Mouse (Mus musculus) midbrain, embryonic 15.5 days (tissue): ENCODE results near the gene BC067074. TPM values are rescaled to one million over a fixed set of nuclear protein-coding genes. Genes with fewer than 3 reads are reported as not detected.

Experiments
- ATAC-seq: fragments of 200-750 bp; cut with Nextera tagmentation; replicated peaks from 2 replicates; pipeline ENCODE4 v1.8.0; 2017; ENCODE audit warnings: moderate TSS enrichment
- H3K27ac ChIP-seq: fragments of 300-500 bp; sonication (generic); 2 replicates; pipeline ENCODE4 v1.5.1; 2015; ENCODE audit warnings: mild to moderate bottlenecking, inconsistent platforms
- H3K27me3 ChIP-seq: fragments of 300-500 bp; sonication (generic); replicated peaks from 2 replicates; pipeline ENCODE4 v1.6.1; 2015; ENCODE audit warnings: inconsistent platforms
- H3K36me3 ChIP-seq: fragments of 300-500 bp; sonication (generic); replicated peaks from 2 replicates; pipeline ENCODE4 v1.6.1; 2015; ENCODE audit warnings: inconsistent platforms
- H3K4me1 ChIP-seq: fragments of 300-500 bp; sonication (generic); 2 replicates; pipeline ENCODE4 v1.6.1; 2015; ENCODE audit warnings: inconsistent platforms
- H3K4me2 ChIP-seq: fragments of 300-500 bp; sonication (generic); 2 replicates; pipeline ENCODE4 v1.6.1; 2015; ENCODE audit warnings: inconsistent platforms, mild to moderate bottlenecking, moderate library complexity
- H3K4me3 ChIP-seq: fragments of 300-500 bp; sonication (generic); 2 replicates; pipeline ENCODE4 v1.5.1; 2015; ENCODE audit warnings: mild to moderate bottlenecking, inconsistent platforms
- H3K9ac ChIP-seq: fragments of 300-500 bp; sonication (generic); 2 replicates; pipeline ENCODE4 v1.6.1; 2015; ENCODE audit warnings: mild to moderate bottlenecking, inconsistent platforms
- H3K9me3 ChIP-seq: fragments of 300-500 bp; sonication (generic); 2 replicates; pipeline ENCODE4 v1.6.1; 2016; ENCODE audit warnings: inconsistent platforms
- WGBS: fragments of 180-500 bp; shearing (Covaris S2); methylation state at CpG from one replicate; pipeline ENCODE4 v1.1.7; 2015; ENCODE audit warnings: mixed read lengths; 5-methylcytosine and 5-hydroxymethylcytosine counted together
- polyA plus RNA-seq: library from polyadenylated mRNA; unstranded; fragments of >200 nt; fragmentation: Nextera tagmentation; extraction: Ambion mirVana; gene quantifications from 2 replicates; pipeline ENCODE4 v1.2.1, GENCODE M21; 2015

Gene BC067074
- polyA plus RNA-seq, 1 experiment from 2014 or later = 0.77 TPM

DNA sequence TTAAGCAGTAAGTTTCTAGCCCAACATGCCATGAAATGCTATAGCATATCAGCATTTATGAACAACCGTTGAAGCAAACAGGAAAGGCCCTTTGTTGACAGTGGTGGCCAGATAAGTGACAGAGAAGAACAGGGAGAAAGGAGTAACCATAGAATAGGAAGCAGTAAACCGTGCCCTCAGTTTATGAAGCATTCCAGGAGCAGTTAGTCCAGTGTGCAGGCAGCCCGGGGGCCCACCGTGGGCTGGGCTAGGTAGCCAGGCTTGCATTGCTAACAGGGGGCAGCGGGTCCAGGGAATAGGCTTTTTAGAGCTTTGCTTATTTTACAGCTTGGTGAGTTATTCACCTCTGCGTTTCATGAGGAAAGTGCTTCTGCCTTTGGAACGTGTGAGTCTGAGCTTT lies 39.3 kb downstream of the BC067074 start:
- no peak for ATAC-seq
- 80% methylated on average over 7 of the region's 7 CpGs for WGBS
- no peaks in the 10 kb centered on the region for H3K36me3 ChIP-seq
- H3K9me3 ChIP-seq = no peaks in the 10 kb centered on the region
- no peak overlapping the region for H3K4me2 ChIP-seq
- no peak overlapping the region for H3K9ac ChIP-seq
- H3K27me3 ChIP-seq = no peaks in the 10 kb centered on the region
- no peak overlapping the region for H3K27ac ChIP-seq
- H3K4me3 ChIP-seq = no peak overlapping the region
- H3K4me1 ChIP-seq = no peaks in the 10 kb centered on the region

DNA sequence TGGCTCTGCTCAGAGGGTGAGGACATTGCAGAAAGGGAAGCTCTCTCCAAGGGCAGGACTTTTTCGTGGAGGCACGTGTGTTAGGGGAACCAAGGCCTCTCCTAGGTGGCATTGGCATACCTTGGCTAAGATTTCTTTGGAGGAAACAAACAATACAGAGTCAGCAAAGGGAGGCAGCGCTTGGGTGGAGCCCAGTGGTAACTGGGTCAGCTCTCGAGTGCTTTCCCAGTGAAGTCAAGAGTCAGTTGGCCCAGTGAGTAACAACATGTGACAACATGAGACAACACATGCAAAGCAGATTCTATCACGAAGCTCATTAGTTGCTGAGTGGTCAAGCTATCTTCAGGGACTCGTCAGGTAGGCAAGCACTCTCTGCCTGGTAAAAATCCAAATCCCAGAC lies 40.4 kb downstream of the BC067074 start:
- H3K9me3 ChIP-seq = no peaks in the 10 kb centered on the region
- H3K36me3 ChIP-seq = no peaks in the 10 kb centered on the region
- H3K27me3 ChIP-seq = no peaks in the 10 kb centered on the region
- no peak for ATAC-seq
- WGBS = 89% methylated on average over 6 of the region's 6 CpGs
- H3K27ac ChIP-seq = no peak overlapping the region
- no peak overlapping the region for H3K4me3 ChIP-seq
- no peak overlapping the region for H3K9ac ChIP-seq
- H3K4me2 ChIP-seq = no peak overlapping the region
- no peaks in the 10 kb centered on the region for H3K4me1 ChIP-seq

DNA sequence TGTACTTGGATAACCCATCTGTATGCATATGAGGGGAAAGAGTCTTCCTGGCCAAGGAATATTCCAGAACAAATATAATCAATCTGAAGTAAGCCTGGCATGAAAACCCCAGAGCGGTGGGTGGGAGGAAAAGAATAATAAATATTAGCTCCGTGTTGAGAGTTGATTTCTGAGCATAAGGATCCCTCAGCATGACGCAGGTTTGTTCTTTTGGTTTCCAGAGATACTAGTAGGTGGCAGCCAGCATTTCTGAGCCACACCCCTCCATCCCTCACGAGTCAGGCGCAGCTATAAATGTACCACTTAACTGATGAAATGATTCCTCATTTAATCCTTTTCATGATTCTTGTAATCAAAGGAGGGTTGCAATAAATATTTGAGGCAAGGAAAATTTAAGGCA lies 41.0 kb downstream of the BC067074 start:
- Histone ChIP-seq H3K9me3 (no peaks in the 10 kb centered on the region), H3K27ac (no peak overlapping the region), H3K9ac (no peak overlapping the region), H3K4me1 (no peaks in the 10 kb centered on the region), H3K27me3 (no peaks in the 10 kb centered on the region), H3K4me3 (no peak overlapping the region), H3K4me2 (no peak overlapping the region), H3K36me3 (no peaks in the 10 kb centered on the region)
- no peak for ATAC-seq
- WGBS = 83% methylated on average over 5 of the region's 5 CpGs

DNA sequence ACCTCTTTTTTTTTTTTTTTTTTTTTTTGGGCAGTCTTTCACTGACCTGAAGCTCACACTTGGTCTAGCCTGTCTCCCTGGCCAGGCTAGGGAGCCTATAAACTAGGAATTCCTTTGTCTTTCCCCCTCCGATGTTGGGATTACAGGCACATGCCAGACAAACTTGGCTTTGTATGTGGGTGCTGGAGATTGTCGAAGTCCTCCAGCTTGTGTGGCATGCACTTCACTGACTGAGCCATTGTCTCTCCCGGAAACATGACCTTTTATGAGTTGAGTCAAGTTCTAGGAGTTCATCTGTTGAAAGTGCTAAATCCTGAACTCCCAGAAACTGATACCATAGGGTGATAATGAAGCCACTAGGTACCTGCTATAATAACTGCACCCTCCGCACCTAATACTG lies 41.8 kb downstream of the BC067074 start:
- H3K4me2 ChIP-seq = no peak overlapping the region
- H3K27me3 ChIP-seq = no peaks in the 10 kb centered on the region
- no peak overlapping the region for H3K4me3 ChIP-seq
- no peaks in the 10 kb centered on the region for H3K9me3 ChIP-seq
- H3K27ac ChIP-seq = no peak overlapping the region
- 81% methylated on average over 4 of the region's 4 CpGs for WGBS
- no peaks in the 10 kb centered on the region for H3K36me3 ChIP-seq
- H3K4me1 ChIP-seq = no peaks in the 10 kb centered on the region
- no peak for ATAC-seq
- no peak overlapping the region for H3K9ac ChIP-seq

GRCm38 (mm10) chr13:113337223-113337858 lies 44.4 kb downstream of the BC067074 start:
- no peaks in the 10 kb centered on the region for H3K27me3 ChIP-seq

DNA sequence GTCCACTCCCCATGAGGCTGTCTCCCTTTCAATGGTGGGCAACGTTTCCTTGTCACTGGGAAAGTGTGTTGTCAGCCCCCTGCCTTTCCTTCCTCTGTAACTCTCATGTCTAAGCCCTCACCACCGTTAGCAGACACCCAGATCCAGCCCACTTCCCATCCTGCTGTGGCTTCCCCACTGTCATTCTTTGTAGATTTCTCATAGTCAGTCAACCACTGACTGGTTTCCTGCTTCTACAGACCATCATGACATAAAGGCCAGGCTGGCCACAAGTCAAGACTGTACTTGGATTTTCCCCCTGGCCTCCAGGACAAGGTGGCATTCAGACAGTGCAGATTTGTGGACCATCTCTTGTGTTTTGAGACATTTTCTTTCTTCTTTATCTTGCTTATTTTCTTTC lies 47.7 kb downstream of the BC067074 start:
- no peak overlapping the region for H3K27ac ChIP-seq
- no peak for ATAC-seq
- H3K4me3 ChIP-seq = no peak overlapping the region
- WGBS = 24% methylated on average over 2 of the region's 2 CpGs
- no peaks in the 10 kb centered on the region for H3K9me3 ChIP-seq
- H3K27me3 ChIP-seq = no peaks in the 10 kb centered on the region
- no peak overlapping the region for H3K9ac ChIP-seq
- no peaks in the 10 kb centered on the region for H3K4me1 ChIP-seq
- no peaks in the 10 kb centered on the region for H3K36me3 ChIP-seq
- H3K4me2 ChIP-seq = no peak overlapping the region

More at GRCm38 (mm10) chr13:113337223-113337858, 44.4 kb downstream of the BC067074 start:
- Histone ChIP-seq H3K27ac (no peak overlapping the region), H3K4me3 (no peak overlapping the region), H3K36me3 (no peaks in the 10 kb centered on the region), H3K4me2 (no peak overlapping the region), H3K4me1 (no peaks in the 10 kb centered on the region), H3K9ac (no peak overlapping the region), H3K9me3 (no peaks in the 10 kb centered on the region)
- ATAC-seq = peak; percentile 65
- 59% methylated on average over 6 of the region's 6 CpGs for WGBS

GRCm38 (mm10) chr13:113341161-113341560 lies 48.2 kb downstream of the BC067074 start:
- ATAC-seq = no peak
- H3K4me3 ChIP-seq = no peak overlapping the region
- H3K9me3 ChIP-seq = no peaks in the 10 kb centered on the region
- no peaks in the 10 kb centered on the region for H3K27me3 ChIP-seq
- no peaks in the 10 kb centered on the region for H3K36me3 ChIP-seq
- H3K27ac ChIP-seq = no peak overlapping the region
- no peak overlapping the region for H3K9ac ChIP-seq
- no peaks in the 10 kb centered on the region for H3K4me1 ChIP-seq
- no peak overlapping the region for H3K4me2 ChIP-seq

GRCm38 (mm10) chr13:113342355-113342919 lies 49.5 kb downstream of the BC067074 start:
- H3K27me3 ChIP-seq = no peaks in the 10 kb centered on the region
- H3K9ac ChIP-seq = no peak overlapping the region
- H3K27ac ChIP-seq = no peak overlapping the region
- 81% methylated on average over 10 of the region's 10 CpGs for WGBS
- no peak overlapping the region for H3K4me2 ChIP-seq
- no peaks in the 10 kb centered on the region for H3K9me3 ChIP-seq
- no peak overlapping the region for H3K4me3 ChIP-seq
- ATAC-seq = no peak
- no peaks in the 10 kb centered on the region for H3K4me1 ChIP-seq
- H3K36me3 ChIP-seq = no peaks in the 10 kb centered on the region

- no peaks in the 10 kb centered on the region for H3K27me3 ChIP-seq
- H3K9ac ChIP-seq = no peak overlapping the region
- no peak overlapping the region for H3K27ac ChIP-seq
- H3K4me2 ChIP-seq = no peak overlapping the region
- peaks cover 4% of the 10 kb centered on the region for H3K4me1 ChIP-seq
- H3K36me3 ChIP-seq = no peaks in the 10 kb centered on the region
- H3K4me3 ChIP-seq = no peak overlapping the region
- ATAC-seq = no peak
- H3K9me3 ChIP-seq = no peaks in the 10 kb centered on the region
- whole genome bisulfite sequencing = 70% methylated on average over 11 of the region's 11 CpGs
These were observed 57.9 kb downstream of the BC067074 start for GRCm38 (mm10) chr13:113350743-113351430.

- Histone ChIP-seq H3K27ac (no peak overlapping the region), H3K9ac (no peak overlapping the region), H3K4me1 (peaks cover 4% of the 10 kb centered on the region), H3K9me3 (no peaks in the 10 kb centered on the region), H3K4me3 (no peak overlapping the region), H3K4me2 (no peak overlapping the region), H3K27me3 (no peaks in the 10 kb centered on the region), H3K36me3 (no peaks in the 10 kb centered on the region)
- 81% methylated on average over 3 of the region's 3 CpGs for WGBS
- ATAC-seq = no peak
These were observed 60.6 kb downstream of the BC067074 start for GRCm38 (mm10) chr13:113353546-113353945.

GRCm38 (mm10) chr13:113353955-113354354 lies 61.0 kb downstream of the BC067074 start:
- 91% methylated on average over 4 of the region's 4 CpGs for WGBS
- Histone ChIP-seq H3K27ac (no peak overlapping the region), H3K27me3 (no peaks in the 10 kb centered on the region), H3K9ac (no peak overlapping the region), H3K4me2 (no peak overlapping the region), H3K9me3 (no peaks in the 10 kb centered on the region), H3K36me3 (no peaks in the 10 kb centered on the region), H3K4me1 (peaks cover 4% of the 10 kb centered on the region), H3K4me3 (no peak overlapping the region)
- no peak for ATAC-seq

GRCm38 (mm10) chr13:113355022-113355421 lies 62.1 kb downstream of the BC067074 start:
- no peaks in the 10 kb centered on the region for H3K9me3 ChIP-seq
- ATAC-seq = no peak
- H3K9ac ChIP-seq = no peak overlapping the region
- H3K4me1 ChIP-seq = peaks cover 4% of the 10 kb centered on the region
- no peak overlapping the region for H3K4me2 ChIP-seq
- H3K27me3 ChIP-seq = no peaks in the 10 kb centered on the region
- no peak overlapping the region for H3K4me3 ChIP-seq
- no peaks in the 10 kb centered on the region for H3K36me3 ChIP-seq
- WGBS = 3% methylated on average over 4 of the region's 4 CpGs
- H3K27ac ChIP-seq = no peak overlapping the region
